Comparison of ENCODE assay signal across 26 mouse cellular contexts in the genomic region with DNA sequence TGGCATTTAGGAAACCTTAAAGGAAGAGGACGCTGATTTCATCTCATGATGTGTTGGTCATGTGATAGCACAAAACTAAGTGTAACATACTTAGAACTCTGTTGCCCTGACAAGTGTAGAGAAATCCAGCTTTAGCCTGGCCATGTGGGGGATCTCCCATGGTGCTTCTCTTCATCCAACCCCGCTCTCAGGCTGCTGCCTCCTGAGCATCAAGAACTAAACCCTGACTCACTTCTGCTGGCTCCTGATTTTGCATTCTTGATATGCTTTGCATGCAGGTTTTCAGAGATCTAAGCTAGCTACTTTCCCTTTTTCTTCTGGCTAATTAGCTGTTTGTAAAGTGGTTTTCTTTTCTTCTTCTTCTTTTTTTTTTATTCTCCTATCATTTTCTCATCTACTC.
DNase-seq lines count a peak whose midpoint lies in the region; ATAC-seq and TF ChIP-seq lines count a peak whose summit lies in the region.
"Had no signal": no experiment of that assay in that cellular context is flagged by ENCODE, and none has a peak within 500 bp of the region (broad histone marks: within the 10 kb centered on the region; RNA-seq: fewer than 3 reads in every experiment).

No protein-coding gene starts in this region.

- H3K36me3 ChIP-seq in forebrain, postnatal 0 days (ENCODE audit: insufficient read depth): no peaks in the 10 kb centered on the region
- H3K36me3 ChIP-seq in forebrain, embryonic 10.5 days (replicated peaks): peaks cover 4% of the 10 kb centered on the region; the same call in 1 of the 2 replicates
- H3K36me3 ChIP-seq: forebrain, embryonic 12.5 days; forebrain, embryonic 15.5 days; hindbrain, embryonic 12.5 days; hindbrain, embryonic 15.5 days had no signal

- no peak overlapping the region for H3K4me2 ChIP-seq in forebrain, postnatal 0 days (ENCODE audit: low read depth)
- H3K4me2 ChIP-seq: embryonic facial prominence, embryonic 13.5 days; forebrain, embryonic 12.5 days; forebrain, embryonic 15.5 days; heart, embryonic 11.5 days; hindbrain, embryonic 12.5 days; hindbrain, embryonic 15.5 days had no signal

- WGBS in forebrain, postnatal 0 days: 68% methylated on average over 2 of the region's 2 CpGs
- 81% methylated on average over 2 of the region's 2 CpGs for WGBS in forebrain, embryonic 10.5 days

- 0 out of 2 replicates have a peak, but pooled peaks have one; percentile 23 for ATAC-seq in forebrain, postnatal 0 days
- ATAC-seq: activated CD4-positive, CD25-positive, alpha-beta regulatory T cell, adult 4 months; forebrain, embryonic 15.5 days; intestine, postnatal 0 days had no signal

- no peak for DNase-seq in forebrain, postnatal 0 days
- DNase-seq in forebrain, embryonic 10.5 days (ENCODE audit: extremely low spot score, low spot score): no peak
- DNase-seq in layer of hippocampus, adult 2 months (ENCODE audit: low spot score in 2 of 2): no peak
- no peak for DNase-seq in layer of hippocampus, postnatal 10 days (ENCODE audit: low spot score in 2 of 2)
- DNase-seq in NIH3T3 (ENCODE audit: low read depth): peak; percentile 26
- DNase-seq in testis, postnatal 14 days (ENCODE audit: low spot score): no peak
- no peak for DNase-seq in urinary bladder, postnatal 14 days (ENCODE audit: low spot score)
- DNase-seq: adrenal gland, postnatal 10 days; adrenal gland, postnatal 36 days; B cell, adult 2 months; cerebellum, adult 11 months; cerebellum, adult 2 months; cerebellum, adult 9-11 months; cerebellum, postnatal 25 days; gastrocnemius, adult 2 months; gastrocnemius, postnatal 14 days; heart, adult 11 months had no signal

- H3K27me3 ChIP-seq in forebrain, postnatal 0 days (ENCODE audit: insufficient read depth, low read length): no peaks in the 10 kb centered on the region
- H3K27me3 ChIP-seq in forebrain, embryonic 10.5 days (ENCODE audit: poor library complexity, severe bottlenecking): no peaks in the 10 kb centered on the region
- H3K27me3 ChIP-seq: CH12.LX; embryonic facial prominence, embryonic 13.5 days; forebrain, embryonic 12.5 days; forebrain, embryonic 15.5 days; hindbrain, embryonic 12.5 days; hindbrain, embryonic 15.5 days had no signal

- no peak overlapping the region for H3K4me3 ChIP-seq in forebrain, postnatal 0 days (ENCODE audit: low read depth, low read length)
- H3K4me3 ChIP-seq in forebrain, embryonic 10.5 days: no peak overlapping the region
- no peak overlapping the region for H3K4me3 ChIP-seq in layer of hippocampus, adult 2 months
- H3K4me3 ChIP-seq: embryonic facial prominence, embryonic 13.5 days; forebrain, embryonic 12.5 days; forebrain, embryonic 15.5 days; gastrocnemius, adult 2 months; hindbrain, embryonic 12.5 days; hindbrain, embryonic 15.5 days had no signal

- no peaks in the 10 kb centered on the region for H3K9me3 ChIP-seq in forebrain, postnatal 0 days (ENCODE audit: low read length)
- H3K9me3 ChIP-seq in forebrain, embryonic 10.5 days: no peaks in the 10 kb centered on the region
- H3K9me3 ChIP-seq: embryonic facial prominence, embryonic 13.5 days; forebrain, embryonic 12.5 days; forebrain, embryonic 15.5 days; hindbrain, embryonic 12.5 days; hindbrain, embryonic 15.5 days had no signal

- H3K27ac ChIP-seq in forebrain, postnatal 0 days (ENCODE audit: low read depth, low read length): no peak overlapping the region
- H3K27ac ChIP-seq in forebrain, embryonic 10.5 days: no peak overlapping the region
- H3K27ac ChIP-seq in layer of hippocampus, adult 2 months: 0 out of 2 replicates have a peak overlapping the region, but pooled peaks have one; percentile 11
- H3K27ac ChIP-seq: forebrain, embryonic 12.5 days; forebrain, embryonic 15.5 days; gastrocnemius, adult 2 months; hindbrain, embryonic 12.5 days; hindbrain, embryonic 15.5 days had no signal

- H3K9ac ChIP-seq in forebrain, postnatal 0 days: no peak overlapping the region
- H3K9ac ChIP-seq: embryonic facial prominence, embryonic 13.5 days; forebrain, embryonic 12.5 days; forebrain, embryonic 15.5 days; hindbrain, embryonic 12.5 days; hindbrain, embryonic 15.5 days had no signal

- H3K4me1 ChIP-seq in forebrain, postnatal 0 days (ENCODE audit: insufficient read depth): no peaks in the 10 kb centered on the region
- peaks cover 7% of the 10 kb centered on the region; the same call in 1 of the 2 replicates for H3K4me1 ChIP-seq in forebrain, embryonic 10.5 days

- TF ChIP-seq CTCF in forebrain, postnatal 0 days (IDR thresholded peaks at IDR 0.05; ENCODE audit: low read depth): no peak
- no peak for TF ChIP-seq CTCF in layer of hippocampus, adult 2 months (conservative IDR thresholded peaks at IDR 0.05)
